Mouse (Mus musculus) C2C12 (cell line): ENCODE data around the gene Gm20388. TPM values are rescaled to one million over a fixed set of nuclear protein-coding genes. Genes with fewer than 3 reads are reported as not detected.
"Not testable (repeated sequence)": the region's sequence is repeated elsewhere in the genome, so short reads cannot be mapped to it uniquely, and the experiment has no call there.

ENCODE experiments used
- H3K27me3 ChIP-seq: one replicate; pipeline ENCODE4 v1.6.1; 2011; ENCODE audit not compliant: control insufficient read depth, insufficient read depth, insufficient read length
- H3K36me3 ChIP-seq: one replicate; pipeline ENCODE4 v1.6.1; 2011; ENCODE audit not compliant: control insufficient read depth, insufficient read depth
- H3K4me3 ChIP-seq: one replicate; pipeline ENCODE4 v1.5.1; 2011; ENCODE audit warnings: mild to moderate bottlenecking, control low read depth; ENCODE audit not compliant: poor library complexity, insufficient read depth, severe bottlenecking
- H3K79me2 ChIP-seq: one replicate; pipeline ENCODE4 v1.6.1; 2011; ENCODE audit not compliant: control insufficient read depth, insufficient read depth
- H3K79me3 ChIP-seq: one replicate; pipeline ENCODE4 v1.6.1; 2011; ENCODE audit warnings: low read depth, control low read depth
- H3ac ChIP-seq: one replicate; pipeline ENCODE3; 2011; ENCODE audit warnings: low read depth; ENCODE audit not compliant: control insufficient read depth, insufficient read length
- CEBPB ChIP-seq: IDR thresholded peaks from one replicate; pipeline ENCODE4 v1.6.1; 2011; ENCODE audit warnings: low read depth, mild to moderate bottlenecking, control low read depth, moderate library complexity
- CTCF ChIP-seq: IDR thresholded peaks from one replicate; pipeline ENCODE4 v1.5.1; 2011; ENCODE audit not compliant: control insufficient read depth, insufficient read depth, insufficient read length
- FOSL1 ChIP-seq: IDR thresholded peaks from one replicate; pipeline ENCODE4 v1.8.0; 2011; ENCODE audit warnings: mild to moderate bottlenecking, low read length; ENCODE audit not compliant: poor library complexity, insufficient read depth, severe bottlenecking
- MAX ChIP-seq: IDR thresholded peaks from one replicate; pipeline ENCODE4 v1.6.1; 2011; ENCODE audit warnings: mild to moderate bottlenecking, control low read depth
- MYOD1 ChIP-seq: IDR thresholded peaks from one replicate; pipeline ENCODE4 v1.6.1; 2011; ENCODE audit warnings: low read depth; ENCODE audit not compliant: control insufficient read depth, insufficient read length
- MYOG ChIP-seq: IDR thresholded peaks from one replicate; pipeline ENCODE4 v1.6.1; 2011; ENCODE audit not compliant: control insufficient read depth, insufficient read length; ENCODE audit errors: extremely low read depth
- USF1 ChIP-seq: IDR thresholded peaks from one replicate; pipeline ENCODE4 v1.6.1; 2011; ENCODE audit warnings: low read depth, mild to moderate bottlenecking, control low read depth, moderate library complexity
- polyA plus RNA-seq: library from polyadenylated mRNA; unstranded; fragments of >200 nt; fragmentation: generic; extraction: Trizol; gene quantifications from one replicate; pipeline ENCODE4 v1.2.1, GENCODE M21; 2012; ENCODE audit warnings: missing spikeins

Gene Gm20388
- polyA plus RNA-seq, 1 experiment, result 15.0 TPM

DNA sequence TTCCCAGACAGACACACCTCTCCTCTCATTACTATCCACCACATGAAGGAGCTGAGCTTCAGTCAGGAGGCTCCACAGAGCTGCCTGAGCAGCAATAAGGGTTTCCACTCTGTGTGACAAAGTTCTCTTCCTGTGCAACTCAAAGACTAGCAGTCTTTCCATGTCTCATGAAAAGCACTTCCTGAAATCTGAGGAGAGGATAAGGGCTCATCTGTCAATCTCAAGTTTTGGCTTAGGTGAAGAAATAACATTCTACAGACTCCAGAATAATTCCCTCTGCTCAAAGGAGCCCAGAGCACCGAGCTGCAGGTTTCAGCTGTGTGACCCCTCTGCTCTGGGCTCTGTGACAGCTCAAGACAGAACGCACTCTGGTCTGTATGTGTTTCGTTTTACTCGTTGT, 3342.3 kb downstream of the Gm20388 start:
- Histone ChIP-seq H3K79me2 (peaks cover 34% of the 10 kb centered on the region), H3K27me3 (no peaks in the 10 kb centered on the region), H3K79me3 (peaks cover 6% of the 10 kb centered on the region), H3ac (peak overlapping the region; percentile 24), H3K4me3 (peak overlapping the region; percentile 84), H3K36me3 (peaks cover 13% of the 10 kb centered on the region)
- no peak for TF ChIP-seq CTCF
- TF ChIP-seq MYOG, result no peak
- no peak for TF ChIP-seq CEBPB
- no peak for TF ChIP-seq MAX
- no peak for TF ChIP-seq USF1
- TF ChIP-seq MYOD1, result no peak
- no peak for TF ChIP-seq FOSL1

DNA sequence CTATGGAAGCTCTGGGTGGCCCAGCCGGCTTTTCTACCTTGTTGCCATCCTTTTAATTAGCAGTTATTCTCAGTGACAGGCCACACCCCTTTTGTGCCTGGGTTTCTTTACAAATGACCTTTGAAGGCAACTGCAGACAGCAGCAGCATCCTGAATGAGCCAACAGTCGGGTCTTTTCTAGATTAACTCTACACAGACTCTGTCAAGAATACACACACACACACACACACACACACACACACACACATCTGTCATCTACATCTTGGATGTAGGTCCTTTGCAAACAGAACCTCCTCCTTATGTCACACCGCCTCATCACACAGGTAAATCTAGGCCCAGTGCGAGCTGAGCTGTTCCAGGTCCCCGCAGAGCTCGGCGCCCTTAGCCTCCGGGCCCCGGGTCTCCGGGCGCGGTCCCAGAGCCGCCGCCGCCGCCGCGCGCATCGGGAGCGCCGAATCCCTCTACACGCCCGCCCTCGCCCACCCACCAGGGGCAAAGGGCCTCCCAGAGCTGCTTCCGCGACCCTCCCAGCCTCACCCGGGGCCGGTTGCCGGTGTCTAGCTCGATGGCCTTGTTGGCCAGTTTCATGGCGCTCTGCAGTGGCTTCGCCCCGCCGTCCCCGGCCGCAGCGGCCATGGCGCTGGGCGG, 3342.9 kb downstream of the Gm20388 start:
- H3K79me3 ChIP-seq, result peaks cover 6% of the 10 kb centered on the region
- H3ac ChIP-seq, result peak overlapping the region; percentile 99
- TF ChIP-seq MYOG (no peak), CEBPB (no peak), USF1 (no peak), MYOD1 (no peak)
- H3K4me3 ChIP-seq, result peak overlapping the region; percentile 84
- peaks cover 34% of the 10 kb centered on the region for H3K79me2 ChIP-seq
- peaks cover 9% of the 10 kb centered on the region for H3K36me3 ChIP-seq
- no peaks in the 10 kb centered on the region for H3K27me3 ChIP-seq

DNA sequence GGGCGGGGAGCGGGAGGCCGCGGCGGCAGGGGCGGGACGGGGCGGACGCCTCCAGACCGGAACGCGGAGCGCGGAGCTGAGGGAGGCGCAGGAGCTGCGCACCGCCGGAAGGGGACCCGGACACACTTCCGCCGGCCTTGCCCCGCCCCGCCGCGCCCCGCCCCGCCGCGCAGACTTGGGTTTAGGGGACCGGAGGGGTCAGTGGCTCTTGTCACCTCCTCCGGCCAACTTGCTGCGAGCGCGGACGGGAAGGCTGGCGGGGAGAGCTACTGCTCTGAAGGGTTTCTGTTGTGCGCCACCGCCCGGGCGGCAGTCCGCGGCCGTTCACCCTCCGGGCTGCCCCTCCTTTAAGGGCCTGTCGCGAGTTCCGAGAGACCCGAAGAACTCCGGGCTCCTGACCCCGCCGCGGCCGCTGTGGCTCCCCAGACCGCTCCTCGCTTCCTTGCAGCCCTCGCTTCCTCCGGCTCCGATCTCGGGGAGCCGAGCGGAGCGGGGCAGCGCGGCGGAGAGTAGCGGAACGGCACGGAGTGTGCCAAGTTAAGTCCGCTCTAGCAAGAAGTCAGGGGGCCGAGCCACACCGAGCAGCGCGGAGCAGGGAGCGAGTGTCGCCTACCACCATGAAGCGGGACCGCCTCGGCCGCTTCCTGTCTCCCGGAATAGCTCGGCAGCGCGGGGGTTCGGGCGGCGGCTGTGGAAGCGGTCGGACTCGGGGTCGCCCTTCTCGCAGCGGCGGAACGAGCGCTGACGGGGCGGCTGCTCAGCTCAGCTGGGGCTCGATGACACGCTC, 3343.7 kb downstream of the Gm20388 start, which contains the start of the genes Zfp276 and Vps9d1:
Zfp276 (plus strand) TSS at position 97 of the 787 bp plus-strand sequence.
Vps9d1 (minus strand) TSS at position 250 of the 787 bp plus-strand sequence.
- H3K36me3 ChIP-seq, result peaks cover 9% of the 10 kb centered on the region
- peak within 1 kb of the TSS; percentile 99 for H3ac ChIP-seq
- H3K27me3 ChIP-seq, result no peaks in the 10 kb centered on the region
- H3K79me2 ChIP-seq, result peaks cover 34% of the 10 kb centered on the region
- H3K4me3 ChIP-seq, result peak within 1 kb of the TSS; percentile 84
- no peak for TF ChIP-seq MAX
- no peak for TF ChIP-seq CTCF
- no peak for TF ChIP-seq MYOG
- TF ChIP-seq USF1, result no peak
- TF ChIP-seq MYOD1, result no peak
- TF ChIP-seq FOSL1, result no peak
- no peak for TF ChIP-seq CEBPB
- peaks cover 6% of the 10 kb centered on the region for H3K79me3 ChIP-seq

DNA sequence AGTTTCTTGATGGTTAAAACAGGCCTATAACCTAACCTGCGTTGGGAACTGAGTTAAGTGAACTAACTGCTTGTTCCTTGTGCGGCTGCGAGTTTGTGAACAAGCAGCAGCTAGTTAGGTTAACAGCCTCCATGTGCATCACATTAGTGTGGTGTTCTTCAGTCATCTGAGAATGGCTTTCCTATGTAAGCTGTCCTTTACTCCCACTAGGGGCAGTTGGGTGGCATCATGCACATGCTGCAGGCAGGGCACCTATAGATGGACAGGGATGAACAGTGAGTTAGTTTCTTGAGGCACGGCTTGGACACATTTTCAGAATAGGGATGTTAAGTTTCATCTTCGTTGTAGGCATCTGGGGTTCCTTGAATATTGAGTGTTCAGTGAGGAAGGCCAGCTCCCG, 3344.5 kb downstream of the Gm20388 start:
- peak overlapping the region; percentile 84 for H3K4me3 ChIP-seq
- H3K79me3 ChIP-seq, result peaks cover 6% of the 10 kb centered on the region
- H3ac ChIP-seq, result peak overlapping the region; percentile 52
- H3K27me3 ChIP-seq, result no peaks in the 10 kb centered on the region
- peaks cover 34% of the 10 kb centered on the region for H3K79me2 ChIP-seq
- TF ChIP-seq CTCF (no peak), MYOD1 (no peak), MYOG (no peak), USF1 (no peak), MAX (no peak), CEBPB (no peak), FOSL1 (no peak)
- H3K36me3 ChIP-seq, result peaks cover 15% of the 10 kb centered on the region

DNA sequence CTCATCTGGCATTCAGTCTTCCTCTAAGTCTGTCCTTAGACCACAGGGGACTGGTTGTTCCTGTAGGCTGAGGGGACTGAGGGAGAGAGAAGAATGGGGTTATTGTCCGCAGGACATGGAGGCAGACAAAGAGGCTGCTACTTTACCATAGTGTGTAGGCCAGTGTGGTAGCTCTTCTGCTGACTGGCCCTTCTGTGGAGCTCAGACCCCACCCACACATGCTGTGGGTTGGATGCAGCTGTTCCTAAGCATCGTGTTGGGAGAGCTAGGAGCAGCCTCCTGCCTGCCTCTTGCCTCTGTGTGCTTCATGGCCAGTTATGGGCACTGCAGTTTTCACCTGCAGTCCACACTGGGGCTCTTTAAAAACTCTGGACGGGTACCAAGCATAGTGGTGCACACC, 3346.5 kb downstream of the Gm20388 start:
- TF ChIP-seq MYOD1, result peak; percentile 51
- no peak for TF ChIP-seq MAX
- H3K36me3 ChIP-seq, result peaks cover 15% of the 10 kb centered on the region
- peaks cover 34% of the 10 kb centered on the region for H3K79me2 ChIP-seq
- no peak overlapping the region for H3K4me3 ChIP-seq
- no peak overlapping the region for H3ac ChIP-seq
- no peaks in the 10 kb centered on the region for H3K27me3 ChIP-seq
- H3K79me3 ChIP-seq, result peaks cover 6% of the 10 kb centered on the region

DNA sequence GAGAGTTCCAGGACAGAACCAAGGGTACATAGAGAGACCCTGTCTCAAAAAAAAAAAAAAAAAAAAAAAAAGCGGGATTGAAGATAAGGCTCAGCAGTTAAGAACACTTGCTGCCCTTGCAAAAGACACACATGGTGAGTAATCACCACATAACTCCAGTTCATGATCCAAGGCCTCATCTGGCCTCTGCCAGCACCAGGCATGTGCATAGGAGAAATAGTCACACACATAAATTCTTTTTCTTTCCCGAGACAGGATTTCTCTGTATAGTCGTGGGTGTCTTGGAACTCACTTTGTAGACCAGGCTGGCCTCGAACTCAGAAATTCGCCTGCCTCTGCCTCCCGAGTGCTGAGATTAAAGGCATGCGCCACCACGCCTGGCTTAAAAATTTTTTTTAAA, 3347.0 kb downstream of the Gm20388 start:
- peaks cover 15% of the 10 kb centered on the region for H3K36me3 ChIP-seq
- H3K79me2 ChIP-seq, result peaks cover 33% of the 10 kb centered on the region
- H3ac ChIP-seq, H3K79me3 ChIP-seq, H3K27me3 ChIP-seq, H3K4me3 ChIP-seq: not testable (repeated sequence)
